Mouse (Mus musculus) embryo, embryonic 11.5 days (tissue): ENCODE measurements around the gene Akap6.

Experiments used
- DNase-seq: peaks from one replicate; pipeline ENCODE4 v3.0.0-alpha.2; 2012; ENCODE audit warnings: low read depth, low spot score

The Akap6 gene

GRCm38 (mm10) chr12:52699146-52699545, at the start of gene Akap6:
TSS of gene Akap6 (plus strand) at chr12:52699383.
- no peak for DNase-seq

GRCm38 (mm10) chr12:52662907-52663790, 36.0 kb upstream of the Akap6 start:
- DNase-seq, result no peak

- DNase-seq, result no peak
Observed at GRCm38 (mm10) chr12:52664944-52665343, 34.2 kb upstream of the Akap6 start.

- DNase-seq, result peak; percentile 27
Observed at GRCm38 (mm10) chr12:52671436-52671835, 27.7 kb upstream of the Akap6 start.

- DNase-seq, result peak; percentile 5
Observed at GRCm38 (mm10) chr12:52671943-52672342, 27.2 kb upstream of the Akap6 start.

- DNase-seq, result no peak
Observed at GRCm38 (mm10) chr12:52673361-52673960, 25.7 kb upstream of the Akap6 start.

GRCm38 (mm10) chr12:52675010-52675409, 24.2 kb upstream of the Akap6 start:
- DNase-seq, result no peak

GRCm38 (mm10) chr12:52687355-52687754, 11.8 kb upstream of the Akap6 start:
- no peak for DNase-seq

- no peak for DNase-seq
Observed at GRCm38 (mm10) chr12:52688712-52689111, 10.5 kb upstream of the Akap6 start.

- DNase-seq, result no peak
Observed at GRCm38 (mm10) chr12:52691552-52691951, 7.6 kb upstream of the Akap6 start.

- no peak for DNase-seq
Observed at GRCm38 (mm10) chr12:52692290-52692974, 6.8 kb upstream of the Akap6 start.

- DNase-seq, result no peak
Observed at GRCm38 (mm10) chr12:52697407-52698109, 1.6 kb upstream of the Akap6 start.

- DNase-seq, result no peak
Observed at GRCm38 (mm10) chr12:52698276-52698930, 780 bp upstream of the Akap6 start.

GRCm38 (mm10) chr12:52699961-52700696, 946 bp downstream of the Akap6 start:
- DNase-seq, result no peak

- no peak for DNase-seq
Observed at GRCm38 (mm10) chr12:52700697-52701191, 1.6 kb downstream of the Akap6 start.

- DNase-seq, result no peak
Observed at GRCm38 (mm10) chr12:52701201-52701641, 2.0 kb downstream of the Akap6 start.

GRCm38 (mm10) chr12:52702368-52702967, 3.3 kb downstream of the Akap6 start:
- DNase-seq, result no peak

- DNase-seq, result no peak
Observed at GRCm38 (mm10) chr12:52704081-52704480, 4.9 kb downstream of the Akap6 start.

- no peak for DNase-seq
Observed at GRCm38 (mm10) chr12:52704810-52705209, 5.6 kb downstream of the Akap6 start.

- no peak for DNase-seq
Observed at GRCm38 (mm10) chr12:52711382-52711781, 12.2 kb downstream of the Akap6 start.
